Mouse (Mus musculus) liver, embryonic 12.5 days (tissue): Measurements from ENCODE around the gene Med8. TPM values are rescaled to one million over a fixed set of nuclear protein-coding genes. Genes with fewer than 3 reads are reported as not detected.

Experiments
- ATAC-seq: fragments of 200-750 bp; cut with Nextera tagmentation; 2 replicates; pipeline ENCODE4 v1.8.0; 2017; ENCODE audit warnings: moderate number of reproducible peaks, mild to moderate bottlenecking, moderate library complexity
- H3K27ac ChIP-seq: fragments of 300-500 bp; sonication (generic); 2 replicates; pipeline ENCODE4 v1.5.1; 2016; ENCODE audit warnings: mild to moderate bottlenecking
- H3K27me3 ChIP-seq: fragments of 300-500 bp; sonication (generic); replicated peaks from 2 replicates; pipeline ENCODE4 v1.6.1; 2016; ENCODE audit warnings: mild to moderate bottlenecking, moderate library complexity
- H3K36me3 ChIP-seq: fragments of 300-500 bp; sonication (generic); 2 replicates; pipeline ENCODE4 v1.6.1; 2016; ENCODE audit warnings: mild to moderate bottlenecking, moderate library complexity
- H3K4me1 ChIP-seq: fragments of 300-500 bp; sonication (generic); 2 replicates; pipeline ENCODE4 v1.6.1; 2016
- H3K4me2 ChIP-seq: fragments of 300-500 bp; sonication (generic); 2 replicates; pipeline ENCODE4 v1.6.1; 2016; ENCODE audit warnings: mild to moderate bottlenecking, moderate library complexity
- H3K4me3 ChIP-seq: fragments of 300-500 bp; sonication (generic); 2 replicates; pipeline ENCODE4 v1.5.1; 2016; ENCODE audit warnings: mild to moderate bottlenecking, moderate library complexity
- H3K9ac ChIP-seq: fragments of 300-500 bp; sonication (generic); 2 replicates; pipeline ENCODE4 v1.6.1; 2016; ENCODE audit warnings: mild to moderate bottlenecking, moderate library complexity
- H3K9me3 ChIP-seq: fragments of 300-500 bp; sonication (generic); replicated peaks from 2 replicates; pipeline ENCODE4 v1.6.1; 2016; ENCODE audit warnings: mild to moderate bottlenecking, moderate library complexity
- WGBS: fragments of 180-500 bp; shearing (Covaris S2); methylation state at CpG from one replicate; pipeline ENCODE4 v1.1.7; 2016; ENCODE audit not compliant: insufficient replicate concordance; 5-methylcytosine and 5-hydroxymethylcytosine counted together
- polyA plus RNA-seq: library from polyadenylated mRNA; unstranded; fragments of >200 nt; fragmentation: Nextera tagmentation; extraction: Ambion mirVana; gene quantifications from 2 replicates; pipeline ENCODE4 v1.2.1, GENCODE M21; 2016

Med8 gene
- polyA plus RNA-seq, 1 experiment from 2014 or later = 109 TPM

DNA sequence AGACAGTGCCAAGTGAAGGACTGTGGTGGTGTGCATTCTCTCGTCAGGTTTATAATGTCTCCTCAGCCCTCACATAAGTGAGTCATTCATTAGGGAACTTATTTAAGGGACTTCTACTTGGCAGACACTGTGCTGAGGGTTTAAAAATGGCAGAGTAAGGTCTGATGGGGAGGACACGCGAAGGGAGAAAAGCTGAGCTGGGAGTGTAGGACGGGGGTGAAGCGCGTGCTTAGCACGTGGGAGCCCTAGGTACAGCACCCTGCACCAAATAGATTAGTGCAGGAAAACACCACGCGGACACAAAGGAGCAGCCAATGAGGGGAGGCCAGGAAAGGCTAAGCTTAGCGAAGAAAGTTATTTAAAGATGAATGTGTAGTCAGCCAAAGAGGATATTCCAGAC, 36.0 kb downstream of the Med8 start:
- no peak overlapping the region for H3K27ac ChIP-seq
- no peaks in the 10 kb centered on the region for H3K9me3 ChIP-seq
- no peaks in the 10 kb centered on the region for H3K36me3 ChIP-seq
- no peak overlapping the region for H3K4me2 ChIP-seq
- no peak overlapping the region for H3K4me3 ChIP-seq
- ATAC-seq = no peak
- WGBS = 76% methylated on average over 10 of the region's 10 CpGs
- H3K27me3 ChIP-seq = no peaks in the 10 kb centered on the region; the same call in 1 of the 2 replicates
- H3K9ac ChIP-seq = no peak overlapping the region
- peaks cover 7% of the 10 kb centered on the region for H3K4me1 ChIP-seq

DNA sequence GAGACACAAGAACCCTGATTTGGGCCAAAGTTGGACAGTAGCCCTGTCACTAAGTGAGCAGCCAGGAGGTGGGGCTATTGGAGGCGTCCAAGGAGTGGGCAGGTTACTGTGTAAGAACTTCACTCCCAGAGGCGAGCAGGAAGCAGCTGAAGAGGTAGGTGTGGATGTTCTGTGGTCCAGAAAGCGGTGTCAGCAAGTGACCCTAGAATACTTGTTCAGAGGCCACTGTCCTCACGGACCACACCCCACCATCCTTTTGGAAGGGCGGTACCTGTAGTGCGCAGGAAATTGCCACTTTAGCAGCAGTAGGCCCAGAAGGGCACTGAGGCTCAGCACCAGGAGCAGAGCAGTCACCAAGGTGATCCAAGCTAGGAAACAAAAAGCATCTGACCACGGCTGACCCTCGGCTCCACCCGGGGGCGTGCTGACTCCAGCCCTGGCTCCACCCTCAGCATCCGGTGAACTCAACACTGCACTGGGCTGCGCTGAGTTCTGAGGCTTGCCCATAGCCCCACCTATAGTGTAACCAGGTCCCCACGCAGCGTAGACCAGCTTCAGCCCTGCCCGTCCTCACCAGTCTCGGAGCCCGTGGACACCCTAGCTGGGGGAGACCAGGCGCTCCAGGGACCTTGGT, 36.8 kb downstream of the Med8 start:
- H3K36me3 ChIP-seq = no peaks in the 10 kb centered on the region

DNA sequence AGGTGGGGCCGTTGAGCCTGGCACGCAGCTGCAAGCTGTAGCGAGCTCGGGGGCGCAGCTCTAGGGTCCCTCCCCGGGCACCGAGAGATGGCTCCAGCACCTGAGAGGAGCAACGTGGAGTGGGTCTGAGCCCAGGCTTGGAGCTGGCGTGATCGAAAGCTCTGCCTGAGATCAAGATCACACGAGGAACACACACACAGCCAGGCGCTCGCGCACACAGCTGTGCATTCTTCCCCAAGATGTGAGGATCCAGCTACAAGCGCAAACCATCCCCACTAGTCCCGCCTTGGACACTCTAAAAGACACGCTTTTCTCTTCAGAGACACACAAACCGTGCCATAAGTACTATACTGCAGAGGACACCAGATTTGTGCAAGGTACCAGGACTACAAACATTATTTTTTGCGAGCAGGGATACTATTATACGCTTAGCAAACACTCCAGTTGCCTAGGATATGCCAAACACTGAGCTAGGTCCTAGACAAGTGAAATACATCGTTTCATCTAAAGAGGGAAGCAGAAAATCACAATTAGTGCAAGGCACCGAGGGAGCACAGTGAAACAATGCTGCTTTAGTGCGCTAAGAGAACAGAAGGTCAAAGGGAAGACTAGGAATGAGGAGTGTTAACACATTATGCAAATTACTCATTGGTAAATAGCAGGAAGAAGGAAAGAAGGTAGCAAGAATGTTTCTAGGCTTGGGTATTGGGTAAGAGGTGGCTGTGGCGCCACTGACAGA, 37.4 kb downstream of the Med8 start:
- no peaks in the 10 kb centered on the region for H3K36me3 ChIP-seq
- no peak overlapping the region for H3K9ac ChIP-seq
- peak overlapping the region; percentile 57 for H3K4me2 ChIP-seq
- ATAC-seq = no peak
- H3K27ac ChIP-seq = no peak overlapping the region
- 54% methylated on average over 24 of the region's 24 CpGs for WGBS
- H3K27me3 ChIP-seq = no peaks in the 10 kb centered on the region; the same call in 1 of the 2 replicates
- H3K4me1 ChIP-seq = peaks cover 7% of the 10 kb centered on the region
- H3K9me3 ChIP-seq = no peaks in the 10 kb centered on the region
- peak overlapping the region; percentile 28 for H3K4me3 ChIP-seq

More for the DNA sequence above, 36.8 kb downstream of the Med8 start:
- peak; percentile 54; the same call in 1 of the 2 replicates for ATAC-seq
- peak overlapping the region; percentile 57 for H3K4me2 ChIP-seq
- H3K4me3 ChIP-seq = peak overlapping the region; percentile 28
- no peak overlapping the region for H3K9ac ChIP-seq
- peaks cover 7% of the 10 kb centered on the region for H3K4me1 ChIP-seq
- H3K9me3 ChIP-seq = no peaks in the 10 kb centered on the region
- H3K27me3 ChIP-seq = no peaks in the 10 kb centered on the region; the same call in 1 of the 2 replicates
- H3K27ac ChIP-seq = no peak overlapping the region
- WGBS = 39% methylated on average over 18 of the region's 18 CpGs

DNA sequence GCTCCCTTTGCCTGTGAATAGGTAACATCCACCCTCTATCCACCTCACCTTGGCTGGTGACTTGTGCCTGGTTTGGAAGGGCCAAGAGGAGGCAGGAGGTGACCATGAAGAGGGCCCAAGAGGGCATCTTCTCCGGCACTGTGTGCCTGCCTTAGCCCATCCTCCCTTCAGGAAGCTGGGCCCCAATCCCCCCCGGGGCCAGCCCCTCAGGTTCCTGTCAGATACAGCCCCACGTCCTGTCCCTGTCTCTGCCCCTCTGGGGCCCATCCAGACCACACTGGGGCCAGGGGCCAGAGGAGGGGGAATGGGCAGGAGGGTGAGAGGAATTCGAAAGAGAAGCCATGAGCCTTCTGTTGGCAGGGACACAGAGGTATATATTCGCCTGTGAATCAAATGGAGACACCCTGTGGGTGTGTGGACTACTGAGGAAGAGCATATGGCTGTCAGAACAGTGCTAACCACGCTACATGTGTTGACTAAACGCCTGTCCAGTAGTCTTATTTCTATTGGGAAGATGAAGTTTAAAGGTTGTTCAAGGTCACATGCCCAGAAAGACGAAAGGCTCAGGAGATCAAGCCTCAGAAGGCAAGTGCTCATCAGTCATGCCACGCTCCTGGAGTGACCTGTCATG, 48.3 kb downstream of the Med8 start, which contains the start of gene Mpl:
Gene Mpl (minus strand): TSS at position 169 of the 631 bp plus-strand sequence.
- Histone ChIP-seq H3K36me3 (no peaks in the 10 kb centered on the region), H3K4me3 (peak within 1 kb of the TSS; percentile 11), H3K9me3 (no peaks in the 10 kb centered on the region), H3K4me1 (peaks cover 10% of the 10 kb centered on the region), H3K27ac (no peak within 1 kb of the TSS), H3K9ac (no peak within 1 kb of the TSS), H3K4me2 (peak within 1 kb of the TSS; percentile 17; the same call in 1 of the 2 replicates), H3K27me3 (no peaks in the 10 kb centered on the region)
- WGBS = 23% methylated on average over 9 of the region's 9 CpGs
- peak; percentile 63; the same call in 1 of the 2 replicates for ATAC-seq

DNA sequence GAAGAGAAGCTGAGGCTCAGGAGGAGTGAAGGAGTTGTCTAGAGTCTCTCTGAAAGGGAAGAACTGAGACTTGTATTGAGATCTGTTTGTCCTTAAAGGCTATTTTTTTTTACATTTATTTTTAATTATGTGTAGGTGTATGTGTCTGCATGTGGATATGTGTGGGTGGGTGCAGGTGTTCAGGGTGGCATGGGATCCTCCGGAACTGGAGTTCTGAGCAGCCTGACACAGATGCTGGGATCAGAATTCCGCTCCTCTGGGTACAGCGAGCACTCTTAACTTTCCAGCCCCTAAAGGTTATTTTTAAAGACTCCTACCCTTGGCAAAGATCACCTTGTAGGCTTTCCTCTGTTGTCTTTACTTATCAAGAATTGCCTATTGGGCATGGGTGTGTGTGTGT, 55.8 kb downstream of the Med8 start:
- Histone ChIP-seq H3K9me3 (no peaks in the 10 kb centered on the region), H3K27me3 (no peaks in the 10 kb centered on the region), H3K4me1 (peaks cover 13% of the 10 kb centered on the region), H3K9ac (no peak overlapping the region), H3K36me3 (no peaks in the 10 kb centered on the region), H3K4me2 (no peak overlapping the region), H3K4me3 (no peak overlapping the region), H3K27ac (0 out of 2 replicates have a peak overlapping the region, but pooled peaks have one; percentile 4)
- WGBS = 66% methylated on average over 3 of the region's 3 CpGs
- no peak for ATAC-seq

Other genes with a start within 250 kb of the Med8 start
- 11.2 and 12.8 TPM in 2 replicates for gene Kdm4a, start 229.3 kb upstream of the Med8 start, polyA plus RNA-seq
- 18.1 and 19.3 TPM in 2 replicates for gene Ptprf, start 117.9 kb upstream of the Med8 start, polyA plus RNA-seq
- 4.8 and 4.9 TPM in 2 replicates for gene Szt2, start 64 bp upstream of the Med8 start, polyA plus RNA-seq
- gene Elovl1, start 18.8 kb downstream of the Med8 start, polyA plus RNA-seq = 117 and 127 TPM in 2 replicates
- gene Cdc20, start 28.0 kb downstream of the Med8 start, polyA plus RNA-seq = 240 and 250 TPM in 2 replicates
- 17.4 and 19.4 TPM in 2 replicates for gene Mpl, start 48.2 kb downstream of the Med8 start, polyA plus RNA-seq
- 11.0 and 11.3 TPM in 2 replicates for gene Tie1, start 80.7 kb downstream of the Med8 start, polyA plus RNA-seq
- gene 2610528J11Rik, start 117.7 kb downstream of the Med8 start, polyA plus RNA-seq = 4.5 and 4.9 TPM in 2 replicates
- 0.23 and 0.54 TPM in 2 replicates for gene Tmem125, start 134.7 kb downstream of the Med8 start, polyA plus RNA-seq
- gene Cfap57, start 211.4 kb downstream of the Med8 start, polyA plus RNA-seq = 1.3 and 1.5 TPM in 2 replicates
- 160 and 164 TPM in 2 replicates for gene Ebna1bp2, start 211.5 kb downstream of the Med8 start, polyA plus RNA-seq
- gene Olfr62, start 249.6 kb downstream of the Med8 start, polyA plus RNA-seq = not detected in 2 replicates